Mouse (Mus musculus) forebrain, embryonic 14.5 days (tissue): ENCODE results near the gene Por. TPM values are rescaled to one million over a fixed set of nuclear protein-coding genes. Genes with fewer than 3 reads are reported as not detected.

Experiments
- ATAC-seq: fragments of 200-750 bp; cut with Nextera tagmentation; 2 replicates; pipeline ENCODE4 v1.8.0; 2017; ENCODE audit warnings: mild to moderate bottlenecking, moderate library complexity
- DNase-seq: peaks from one replicate; pipeline ENCODE4 v3.0.0-alpha.2; 2015; ENCODE audit warnings: low spot score
- H3K27ac ChIP-seq: fragments of 300-500 bp; sonication (generic); 2 replicates; pipeline ENCODE4 v1.5.1; 2014; ENCODE audit warnings: low read depth, mild to moderate bottlenecking, control low read depth, low read length, moderate library complexity
- H3K27me3 ChIP-seq: fragments of 300-500 bp; sonication (generic); replicated peaks from 2 replicates; pipeline ENCODE4 v1.6.1; 2014; ENCODE audit warnings: low read length, control low read depth, mixed read lengths; ENCODE audit not compliant: control insufficient read depth, insufficient read depth
- H3K36me3 ChIP-seq: fragments of 300-500 bp; sonication (generic); 2 replicates; pipeline ENCODE4 v1.6.1; 2014; ENCODE audit warnings: low read length, control low read depth; ENCODE audit not compliant: control insufficient read depth, insufficient read depth
- H3K4me1 ChIP-seq: fragments of 300-500 bp; sonication (generic); 2 replicates; pipeline ENCODE4 v1.6.1; 2014; ENCODE audit warnings: antibody characterized with exemption, low read length, control low read depth; ENCODE audit not compliant: control insufficient read depth, insufficient read depth
- H3K4me2 ChIP-seq: fragments of 300-500 bp; sonication (generic); 2 replicates; pipeline ENCODE4 v1.6.1; 2014; ENCODE audit warnings: mild to moderate bottlenecking, control low read depth, low read length
- H3K4me3 ChIP-seq: fragments of 300-500 bp; sonication (generic); 2 replicates; pipeline ENCODE4 v1.5.1; 2014; ENCODE audit warnings: low read depth, low read length, control low read depth
- H3K9ac ChIP-seq: fragments of 300-500 bp; sonication (generic); 2 replicates; pipeline ENCODE4 v1.6.1; 2014; ENCODE audit warnings: mild to moderate bottlenecking, low read length, control low read depth, moderate library complexity
- H3K9me3 ChIP-seq: fragments of 300-500 bp; sonication (generic); replicated peaks from 2 replicates; pipeline ENCODE4 v1.6.1; 2016; ENCODE audit warnings: low read length, control low read depth, mixed read lengths; ENCODE audit not compliant: control insufficient read depth
- WGBS: fragments of 180-500 bp; shearing (Covaris S2); extraction: QIAGEN DNeasy Blood & Tissue Kit; methylation state at CpG from one replicate; pipeline ENCODE4 v1.1.7; 2014; 5-methylcytosine and 5-hydroxymethylcytosine counted together
- polyA plus RNA-seq: library from polyadenylated mRNA; unstranded; fragments of >200 nt; fragmentation: Nextera tagmentation; extraction: Ambion mirVana; gene quantifications from 2 replicates; pipeline ENCODE4 v1.2.1, GENCODE M21; 2014

Gene Por
- polyA plus RNA-seq, 1 experiment from 2014 or later = 82.1 TPM

DNA sequence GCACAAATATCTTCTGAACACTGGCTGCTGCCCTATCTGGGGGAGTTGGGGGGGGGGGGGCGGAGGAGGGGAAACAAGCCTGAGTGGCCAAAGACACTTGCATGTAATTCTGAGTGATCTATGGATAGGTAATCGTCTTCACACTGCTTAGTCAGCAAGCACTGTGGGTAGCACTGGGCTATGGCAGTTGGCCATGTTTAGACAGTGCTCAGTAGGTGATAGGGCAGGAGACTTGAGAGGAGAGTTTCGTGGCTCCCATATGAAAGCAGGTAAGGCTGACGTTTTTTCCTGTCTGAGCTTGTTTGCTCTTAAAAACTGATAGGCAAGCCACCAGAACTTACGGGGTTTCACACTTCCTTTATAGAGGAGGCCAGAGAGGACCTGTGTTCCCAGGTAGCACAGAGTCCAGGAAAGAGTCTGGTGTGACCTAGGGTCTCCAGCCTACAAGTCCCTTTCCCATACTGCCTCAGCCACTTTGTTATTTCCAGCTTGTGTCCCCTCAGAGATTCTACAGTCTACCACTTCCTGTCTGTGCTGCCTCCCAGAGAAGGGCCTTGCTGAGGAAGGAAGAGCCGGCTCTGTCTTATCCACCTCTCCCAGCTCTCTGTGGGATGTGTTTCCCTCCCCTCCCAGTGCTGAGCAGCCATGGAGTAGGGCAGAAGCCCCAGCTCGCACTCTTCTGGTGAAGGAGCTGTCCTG lies 29.9 kb upstream of the Por start:
- Histone ChIP-seq H3K4me1 (no peaks in the 10 kb centered on the region), H3K9me3 (no peaks in the 10 kb centered on the region), H3K4me3 (no peak overlapping the region), H3K27me3 (no peaks in the 10 kb centered on the region), H3K36me3 (peaks cover 70% of the 10 kb centered on the region), H3K27ac (no peak overlapping the region), H3K4me2 (no peak overlapping the region), H3K9ac (no peak overlapping the region)
- ATAC-seq = no peak
- 87% methylated on average over 7 of the region's 7 CpGs for WGBS
- no peak for DNase-seq

DNA sequence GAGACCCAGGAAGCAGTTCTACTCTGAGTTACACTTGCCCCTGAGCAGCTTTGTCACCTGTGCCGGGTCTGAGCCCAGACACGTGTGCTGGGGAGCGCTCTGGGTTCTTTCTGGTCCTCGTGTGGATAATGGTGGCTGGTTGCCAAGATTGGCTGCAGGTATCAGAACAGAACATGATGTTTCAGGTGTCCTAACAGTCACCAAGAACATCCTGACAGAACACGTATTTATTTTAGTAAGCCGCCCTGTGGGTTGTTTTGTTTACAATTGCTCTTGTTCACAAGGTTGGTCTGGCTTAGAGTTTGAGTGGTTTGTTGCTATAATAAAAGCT lies 29.4 kb upstream of the Por start:
- Histone ChIP-seq H3K4me3 (no peak overlapping the region), H3K36me3 (peaks cover 66% of the 10 kb centered on the region), H3K4me1 (no peaks in the 10 kb centered on the region), H3K27ac (no peak overlapping the region), H3K27me3 (no peaks in the 10 kb centered on the region), H3K9me3 (no peaks in the 10 kb centered on the region), H3K4me2 (no peak overlapping the region), H3K9ac (no peak overlapping the region)
- WGBS = 87% methylated on average over 6 of the region's 6 CpGs
- no peak for DNase-seq
- no peak for ATAC-seq

DNA sequence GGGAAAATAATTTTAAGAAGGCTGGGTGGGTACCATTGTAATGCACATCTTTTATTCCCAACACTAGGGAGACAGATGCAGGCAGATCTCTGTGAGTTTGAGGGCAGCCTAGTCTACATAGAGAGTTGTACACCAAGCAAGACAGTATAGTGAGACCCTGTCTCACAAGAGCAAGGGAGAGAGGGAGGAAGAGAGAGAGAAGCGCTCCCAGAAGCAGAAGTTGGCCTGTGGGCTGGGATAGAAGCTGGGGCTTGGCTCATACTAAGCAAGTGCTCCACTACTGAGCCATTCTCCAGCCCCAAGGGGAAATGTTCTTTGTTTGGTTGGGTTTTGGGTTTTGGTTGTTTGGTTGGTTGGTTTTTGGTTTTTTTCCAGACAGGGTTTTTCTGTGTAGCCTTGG lies 28.8 kb upstream of the Por start:
- H3K36me3 ChIP-seq = peaks cover 59% of the 10 kb centered on the region
- ATAC-seq (no peak), DNase-seq (no peak)
- H3K4me2 ChIP-seq = no peak overlapping the region
- no peak overlapping the region for H3K27ac ChIP-seq
- H3K4me3 ChIP-seq = no peak overlapping the region
- WGBS = 100% methylated on average over 1 of the region's 1 CpGs
- H3K9ac ChIP-seq = no peak overlapping the region
- H3K4me1 ChIP-seq = no peaks in the 10 kb centered on the region
- no peaks in the 10 kb centered on the region for H3K9me3 ChIP-seq
- no peaks in the 10 kb centered on the region for H3K27me3 ChIP-seq

DNA sequence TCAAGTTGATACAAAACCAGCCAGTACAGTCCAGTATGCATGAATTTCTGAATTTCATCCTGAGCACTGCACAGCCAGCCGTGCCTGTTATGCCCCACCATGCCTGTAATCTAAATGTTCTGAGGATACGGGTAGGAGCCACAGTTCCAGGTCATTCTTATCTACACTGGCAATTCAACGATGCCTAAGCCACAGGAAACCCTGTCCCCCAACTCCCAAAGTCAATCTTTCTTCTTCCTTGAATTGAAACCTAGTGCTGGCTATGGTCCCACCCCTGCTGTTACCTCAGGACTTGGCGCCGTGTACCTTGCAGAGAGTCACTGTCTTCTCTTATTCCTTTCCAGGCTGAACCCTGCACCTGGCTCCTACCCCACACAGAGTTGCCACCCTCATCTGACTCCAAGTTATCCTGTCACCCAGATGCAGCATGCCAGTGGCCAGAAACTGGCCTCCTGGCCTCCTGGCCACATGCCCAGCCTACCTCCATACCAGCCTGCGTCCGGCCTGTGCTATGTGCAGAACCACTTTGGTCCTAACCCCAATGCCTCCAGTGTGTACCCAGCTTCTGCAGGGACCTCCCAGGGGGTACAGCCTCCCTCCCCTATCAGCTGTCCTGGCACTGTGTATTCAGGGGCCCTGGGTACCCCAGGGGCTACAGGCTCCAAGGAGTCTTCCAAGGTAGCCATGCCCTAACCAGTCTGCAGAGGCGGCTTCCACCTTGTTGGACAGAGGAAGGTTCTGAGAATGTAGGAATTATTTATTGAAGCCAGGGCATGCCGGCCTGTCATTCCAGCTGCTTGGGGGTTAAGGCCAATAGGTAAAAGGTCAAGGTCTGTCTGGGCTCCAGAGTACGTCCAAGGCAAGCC lies 26.9 kb upstream of the Por start:
- no peak for ATAC-seq
- Histone ChIP-seq H3K36me3 (peaks cover 41% of the 10 kb centered on the region), H3K27ac (no peak overlapping the region), H3K27me3 (no peaks in the 10 kb centered on the region), H3K9me3 (no peaks in the 10 kb centered on the region), H3K4me1 (no peaks in the 10 kb centered on the region), H3K4me3 (no peak overlapping the region), H3K9ac (no peak overlapping the region), H3K4me2 (no peak overlapping the region)
- WGBS = 82% methylated on average over 10 of the region's 10 CpGs
- DNase-seq = no peak

DNA sequence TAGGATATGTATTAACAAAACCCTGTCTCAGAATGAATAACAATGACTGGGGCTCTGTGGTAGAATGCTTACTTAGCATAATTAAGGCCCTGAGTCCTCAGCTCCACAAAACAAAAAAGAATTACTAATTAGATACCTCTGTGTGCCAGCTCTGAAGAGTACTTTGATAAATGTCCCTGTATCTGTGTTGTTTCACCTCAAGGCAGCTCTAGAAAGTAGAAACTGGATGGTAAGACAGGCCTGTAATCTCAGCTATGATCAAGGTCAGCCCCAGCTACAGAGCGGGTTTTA lies 26.3 kb upstream of the Por start:
- no peak for DNase-seq
- 85% methylated on average over 1 of the region's 1 CpGs for WGBS

DNA sequence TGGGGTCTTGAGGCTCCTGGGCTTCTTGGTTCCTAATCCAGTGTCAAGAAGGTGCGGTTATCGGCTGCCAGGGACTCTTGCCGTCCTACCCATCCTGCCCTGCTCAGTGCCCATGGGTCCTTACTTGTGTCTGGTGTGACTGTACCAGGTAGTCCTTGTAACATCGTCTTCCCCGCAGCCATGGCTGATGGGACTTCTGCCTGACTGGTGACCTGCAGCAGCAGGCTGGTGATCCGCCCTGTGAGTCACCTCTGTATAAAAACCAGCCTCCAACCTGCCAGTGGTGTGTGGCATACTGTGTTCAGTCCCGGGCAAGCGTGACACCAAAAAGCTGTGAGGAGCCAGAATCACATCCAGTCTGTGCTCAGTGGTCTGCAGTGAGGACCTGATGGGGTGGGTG lies 26.0 kb upstream of the Por start:
- H3K4me1 ChIP-seq = no peaks in the 10 kb centered on the region
- WGBS = 93% methylated on average over 8 of the region's 8 CpGs
- H3K9ac ChIP-seq = no peak overlapping the region
- ATAC-seq = no peak
- H3K4me2 ChIP-seq = no peak overlapping the region
- no peak overlapping the region for H3K4me3 ChIP-seq
- H3K36me3 ChIP-seq = peaks cover 33% of the 10 kb centered on the region
- DNase-seq = no peak
- H3K9me3 ChIP-seq = no peaks in the 10 kb centered on the region
- H3K27ac ChIP-seq = no peak overlapping the region
- H3K27me3 ChIP-seq = no peaks in the 10 kb centered on the region

More for the DNA sequence above, 26.3 kb upstream of the Por start:
- H3K9me3 ChIP-seq = no peaks in the 10 kb centered on the region
- H3K36me3 ChIP-seq = peaks cover 35% of the 10 kb centered on the region
- no peaks in the 10 kb centered on the region for H3K27me3 ChIP-seq
- H3K4me2 ChIP-seq = no peak overlapping the region
- no peak overlapping the region for H3K9ac ChIP-seq
- no peak overlapping the region for H3K27ac ChIP-seq
- no peak for ATAC-seq
- no peaks in the 10 kb centered on the region for H3K4me1 ChIP-seq
- H3K4me3 ChIP-seq = no peak overlapping the region

DNA sequence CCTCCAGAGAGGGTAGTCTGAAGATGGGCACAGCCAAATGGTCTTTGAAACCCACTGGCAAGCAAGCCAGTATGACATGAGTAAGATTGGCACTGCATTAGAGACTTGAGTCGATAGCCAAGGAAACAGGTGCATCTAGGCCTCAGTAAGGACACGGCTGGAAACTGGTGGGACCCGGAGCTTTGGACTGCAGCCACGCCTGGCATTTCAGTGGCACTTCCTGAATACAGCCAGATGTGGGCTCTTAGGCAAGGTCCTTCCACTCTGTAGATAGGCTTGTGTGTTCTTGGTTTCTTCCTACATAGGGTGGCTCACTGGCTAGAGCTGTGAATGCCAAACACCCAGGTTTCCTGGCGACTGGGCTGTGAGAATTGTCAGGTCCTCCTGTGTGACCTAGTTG lies 24.5 kb upstream of the Por start:
- Histone ChIP-seq H3K4me3 (no peak overlapping the region), H3K27me3 (no peaks in the 10 kb centered on the region), H3K9me3 (no peaks in the 10 kb centered on the region), H3K4me1 (no peaks in the 10 kb centered on the region), H3K27ac (no peak overlapping the region), H3K36me3 (peaks cover 20% of the 10 kb centered on the region), H3K4me2 (no peak overlapping the region), H3K9ac (no peak overlapping the region)
- ATAC-seq (no peak), DNase-seq (no peak)
- WGBS = 80% methylated on average over 5 of the region's 5 CpGs

DNA sequence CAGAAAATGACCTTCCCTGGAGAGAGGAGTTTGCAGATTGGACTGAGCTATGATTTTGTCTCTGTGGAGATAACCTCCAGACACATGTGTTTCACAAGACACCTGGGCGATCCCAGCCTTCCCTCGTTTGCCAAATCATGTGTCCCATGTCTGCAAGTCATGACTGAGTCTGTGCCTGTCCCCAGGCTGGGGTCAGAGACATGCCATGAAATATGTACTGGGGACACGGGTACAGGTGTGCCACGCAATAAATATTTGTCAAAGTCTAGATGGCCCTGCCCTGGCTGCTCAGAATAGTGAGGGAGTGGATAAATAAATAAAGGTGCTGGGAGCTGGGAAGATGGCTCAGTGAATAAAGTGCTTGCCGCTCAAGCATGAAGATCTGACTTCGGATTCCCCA lies 23.8 kb upstream of the Por start:
- WGBS = 91% methylated on average over 6 of the region's 6 CpGs
- H3K4me1 ChIP-seq = no peaks in the 10 kb centered on the region

More for the DNA sequence above, 23.8 kb upstream of the Por start:
- H3K4me2 ChIP-seq = no peak overlapping the region
- no peak overlapping the region for H3K9ac ChIP-seq
- ATAC-seq = no peak
- no peak overlapping the region for H3K4me3 ChIP-seq
- no peaks in the 10 kb centered on the region for H3K9me3 ChIP-seq
- no peak for DNase-seq
- H3K36me3 ChIP-seq = peaks cover 12% of the 10 kb centered on the region; the same call in 1 of the 2 replicates
- no peak overlapping the region for H3K27ac ChIP-seq
- H3K27me3 ChIP-seq = no peaks in the 10 kb centered on the region
